Mouse (Mus musculus) bone marrow, adult 2 months (tissue): ENCODE results near the gene Plcb4.

ENCODE experiments used
- CTCF ChIP-seq: fragments of 200-500 bp; IDR thresholded peaks from 2 replicates; pipeline ENCODE4 v1.5.1; 2011; ENCODE audit warnings: low read length, control low read depth; ENCODE audit not compliant: control insufficient read depth, insufficient read depth
- POLR2A ChIP-seq: fragments of 200-500 bp; IDR thresholded peaks from 2 replicates; pipeline ENCODE4 v1.6.1; 2011; ENCODE audit warnings: low read depth, mild to moderate bottlenecking, control low read depth, low read length, borderline replicate concordance; ENCODE audit not compliant: control insufficient read depth

- TF ChIP-seq CTCF (no peak), POLR2A (no peak)
These were observed 278.8 kb downstream of the Plcb4 start for GRCm38 (mm10) chr2:135937646-135938045.
